14 mouse cellular contexts compared by ENCODE assay signal in genomic region chr16:94087570-94088225, GRCm38 (mm10). TPM values are rescaled to one million over a fixed set of nuclear protein-coding genes. Genes with fewer than 3 reads are reported as not detected.
A peak's percentile ranks its signal among the peaks of the same experiment; 100 is the strongest.
DNase-seq lines count a peak whose midpoint lies in the region; ATAC-seq and TF ChIP-seq lines count a peak whose summit lies in the region.
"Had no signal": no experiment of that assay in that cellular context is flagged by ENCODE, and none has a peak within 500 bp of the region (broad histone marks: within the 10 kb centered on the region; RNA-seq: fewer than 3 reads in every experiment).

No protein-coding gene starts in this region.

- H3K27ac ChIP-seq in heart, embryonic 11.5 days (ENCODE audit: low read depth, low read length): no peak overlapping the region
- no peak overlapping the region for H3K27ac ChIP-seq in kidney, postnatal 0 days
- no peak overlapping the region for H3K27ac ChIP-seq in embryonic facial prominence, embryonic 12.5 days
- H3K27ac ChIP-seq in neural tube, embryonic 11.5 days (ENCODE audit: low read depth, low read length): no peak overlapping the region
- H3K27ac ChIP-seq: left cerebral cortex, adult 2 months; liver, embryonic 15.5 days had no signal

- peaks cover 98% of the 10 kb centered on the region for H3K27me3 ChIP-seq in heart, embryonic 11.5 days (ENCODE audit: control insufficient read depth, insufficient read depth, low read length)
- peaks cover 94% of the 10 kb centered on the region for H3K27me3 ChIP-seq in kidney, postnatal 0 days (ENCODE audit: insufficient read depth, low read length)
- peaks cover 91% of the 10 kb centered on the region for H3K27me3 ChIP-seq in embryonic facial prominence, embryonic 12.5 days
- H3K27me3 ChIP-seq in neural tube, embryonic 11.5 days (ENCODE audit: control insufficient read depth, insufficient read depth, low read length): peaks cover 97% of the 10 kb centered on the region

- no peak for ATAC-seq in heart, embryonic 11.5 days (replicated peaks; ENCODE audit: insufficient number of reproducible peaks, low FRiP score, low TSS enrichment)
- no peak for ATAC-seq in kidney, postnatal 0 days (replicated peaks; ENCODE audit: low FRiP score, low read depth)
- no peak for ATAC-seq in embryonic facial prominence, embryonic 12.5 days (ENCODE audit: insufficient number of reproducible peaks, insufficient read depth, low FRiP score, low TSS enrichment)
- ATAC-seq in neural tube, embryonic 11.5 days (ENCODE audit: insufficient read depth, low FRiP score, low TSS enrichment): no peak
- no peak for ATAC-seq in inflammation-experienced regulatory T-cells, adult 6 months
- ATAC-seq: CD4-positive, CD25-positive, alpha-beta regulatory T cell, adult 4 months had no signal

- TF ChIP-seq CTCF in kidney, postnatal 0 days (IDR thresholded peaks at IDR 0.05; ENCODE audit: low read depth): no peak

- no peak for DNase-seq in heart, adult 8-10 months (ENCODE audit: low spot score)
- no peak for DNase-seq in kidney, postnatal 0 days (ENCODE audit: low spot score)
- no peak for DNase-seq in kidney, adult 11 months
- peak; percentile 16 for DNase-seq in neural tube, embryonic 11.5 days (ENCODE audit: low spot score)
- DNase-seq in thymus, postnatal 0 days (ENCODE audit: low spot score): no peak
- DNase-seq: adrenal gland, postnatal 36 days; gastrocnemius, postnatal 36 days had no signal

- 5% methylated on average over 16 of the region's 16 CpGs for WGBS in heart, embryonic 11.5 days (ENCODE audit: insufficient replicate concordance)
- WGBS in kidney, postnatal 0 days: 4% methylated on average over 16 of the region's 16 CpGs
- WGBS in embryonic facial prominence, embryonic 12.5 days: 2% methylated on average over 16 of the region's 16 CpGs
- WGBS in neural tube, embryonic 11.5 days: 3% methylated on average over 16 of the region's 16 CpGs

- peak overlapping the region; percentile 2; the same call in 1 of the 2 replicates for H3K4me3 ChIP-seq in heart, embryonic 11.5 days (ENCODE audit: low read depth, low read length)
- peak overlapping the region; percentile 28 for H3K4me3 ChIP-seq in kidney, postnatal 0 days (replicated peaks; ENCODE audit: low read depth, low read length)
- H3K4me3 ChIP-seq in embryonic facial prominence, embryonic 12.5 days: peak overlapping the region; percentile 40
- no peak overlapping the region for H3K4me3 ChIP-seq in neural tube, embryonic 11.5 days (ENCODE audit: low read depth, low read length)
- H3K4me3 ChIP-seq: left cerebral cortex, adult 2 months; liver, embryonic 15.5 days had no signal

- H3K36me3 ChIP-seq in heart, embryonic 11.5 days (ENCODE audit: control insufficient read depth, insufficient read depth, low read length): no peaks in the 10 kb centered on the region
- H3K36me3 ChIP-seq in kidney, postnatal 0 days (ENCODE audit: insufficient read depth, low read length): no peaks in the 10 kb centered on the region
- no peaks in the 10 kb centered on the region for H3K36me3 ChIP-seq in embryonic facial prominence, embryonic 12.5 days
- no peaks in the 10 kb centered on the region for H3K36me3 ChIP-seq in neural tube, embryonic 11.5 days (ENCODE audit: control insufficient read depth, insufficient read depth, low read length)
- H3K36me3 ChIP-seq: liver, embryonic 15.5 days had no signal

- no peaks in the 10 kb centered on the region for H3K9me3 ChIP-seq in heart, embryonic 11.5 days (replicated peaks; ENCODE audit: control insufficient read depth, low read length)
- H3K9me3 ChIP-seq in kidney, postnatal 0 days (replicated peaks; ENCODE audit: low read length): no peaks in the 10 kb centered on the region
- no peaks in the 10 kb centered on the region for H3K9me3 ChIP-seq in embryonic facial prominence, embryonic 12.5 days
- no peaks in the 10 kb centered on the region for H3K9me3 ChIP-seq in neural tube, embryonic 11.5 days (ENCODE audit: control insufficient read depth, low read length)
- H3K9me3 ChIP-seq: liver, embryonic 15.5 days had no signal

- H3K9ac ChIP-seq in heart, embryonic 11.5 days (ENCODE audit: low read depth, low read length): no peak overlapping the region
- H3K9ac ChIP-seq in kidney, postnatal 0 days (ENCODE audit: low read depth, low read length): peak overlapping the region; percentile 49
- peak overlapping the region; percentile 57 for H3K9ac ChIP-seq in embryonic facial prominence, embryonic 12.5 days
- H3K9ac ChIP-seq in neural tube, embryonic 11.5 days (ENCODE audit: low read length): no peak overlapping the region
- H3K9ac ChIP-seq: liver, embryonic 15.5 days had no signal

- peaks cover 18% of the 10 kb centered on the region for H3K4me1 ChIP-seq in heart, embryonic 11.5 days (ENCODE audit: control insufficient read depth, insufficient read depth, low read length)
- peaks cover 18% of the 10 kb centered on the region for H3K4me1 ChIP-seq in kidney, postnatal 0 days (replicated peaks; ENCODE audit: insufficient read depth, low read length)
- peaks cover 9% of the 10 kb centered on the region for H3K4me1 ChIP-seq in embryonic facial prominence, embryonic 12.5 days
- peaks cover 12% of the 10 kb centered on the region for H3K4me1 ChIP-seq in neural tube, embryonic 11.5 days (ENCODE audit: control insufficient read depth, insufficient read depth, low read length)

- peak overlapping the region; percentile 25 for H3K4me2 ChIP-seq in heart, embryonic 11.5 days
- peak overlapping the region; percentile 32 for H3K4me2 ChIP-seq in kidney, postnatal 0 days (ENCODE audit: low read length)
- H3K4me2 ChIP-seq in embryonic facial prominence, embryonic 12.5 days (replicated peaks): peak overlapping the region; percentile 39
- no peak overlapping the region for H3K4me2 ChIP-seq in neural tube, embryonic 11.5 days (ENCODE audit: low read depth)
- H3K4me2 ChIP-seq: liver, embryonic 15.5 days had no signal

RNA-seq across cellular contexts. Expression of gene Sim2, which starts 3.0 kb away (rescaled TPM):
- 0.17 TPM in 1 of 2 replicates, not detected in the other for polyA plus RNA-seq in heart, embryonic 11.5 days (2014; fragmentation: Nextera tagmentation; extraction: Ambion mirVana)
- under 1 TPM in 1 of 4 experiments, not detected in 3; 0.06 TPM for total RNA-seq in heart, adult 8-10 months (2022)
- 3.0 and 3.1 TPM in 2 replicates for polyA plus RNA-seq in kidney, postnatal 0 days (2015; fragmentation: Nextera tagmentation; extraction: Ambion mirVana)
- polyA plus RNA-seq in embryonic facial prominence, embryonic 12.5 days (2016; fragmentation: Nextera tagmentation; extraction: Ambion mirVana): 4.3 and 5.0 TPM in 2 replicates
- 0.16 and 0.35 TPM in 2 replicates for polyA plus RNA-seq in neural tube, embryonic 11.5 days (2014; fragmentation: Nextera tagmentation; extraction: Ambion mirVana)
- polyA plus RNA-seq in thymus, postnatal 0 days (2015; fragmentation: Nextera tagmentation; extraction: Ambion mirVana): 0.08 TPM in 1 of 2 replicates, not detected in the other
- not detected for polyA plus RNA-seq in inflammation-experienced regulatory T-cells, adult 6 months (2017; shearing (Covaris generic))
- total RNA-seq: adrenal gland, postnatal 36 days; monocyte, adult 5-6 weeks had no signal
- polyA plus RNA-seq: CD4-positive, CD25-positive, alpha-beta regulatory T cell, adult 4 months; liver, embryonic 15.5 days had no signal

Comparison
In these comparisons a context has a peak if more than half of its experiments do, and no peak if none do; other contexts are left out.
1. H3K9ac ChIP-seq: peak in kidney, postnatal 0 days (single experiment) and embryonic facial prominence, embryonic 12.5 days (single experiment); none in heart, embryonic 11.5 days (single experiment) and neural tube, embryonic 11.5 days (single experiment).